Mouse (Mus musculus) stomach, postnatal 0 days (tissue): ENCODE measurements at regions not wholly inside any gene's neighbourhood (a gene's known extent, or its start where the extent isn't known, plus 50 kb on each side); places are given as distances from the start of the nearest gene placed in this dataset.

Experiments used
- ATAC-seq: fragments of 200-750 bp; cut with Nextera tagmentation; 2 replicates; pipeline ENCODE4 v1.8.0; 2017; ENCODE audit not compliant: low FRiP score, low TSS enrichment
- DNase-seq: peaks from one replicate; pipeline ENCODE4 v3.0.0-alpha.2; 2016; ENCODE audit warnings: low spot score
- H3K27ac ChIP-seq: fragments of 300-500 bp; sonication (generic); replicated peaks from 2 replicates; pipeline ENCODE4 v1.5.1; 2014; ENCODE audit warnings: mild to moderate bottlenecking, control low read depth
- H3K27me3 ChIP-seq: fragments of 300-500 bp; sonication (generic); 2 replicates; pipeline ENCODE4 v1.6.1; 2014; ENCODE audit warnings: low read length; ENCODE audit not compliant: control insufficient read depth, insufficient read depth
- H3K36me3 ChIP-seq: fragments of 300-500 bp; sonication (generic); 2 replicates; pipeline ENCODE4 v1.6.1; 2014; ENCODE audit warnings: low read length, mixed read lengths; ENCODE audit not compliant: control insufficient read depth, insufficient read depth
- H3K4me1 ChIP-seq: fragments of 300-500 bp; sonication (generic); replicated peaks from 2 replicates; pipeline ENCODE4 v1.6.1; 2014; ENCODE audit warnings: antibody characterized with exemption; ENCODE audit not compliant: control insufficient read depth, insufficient read depth
- H3K4me2 ChIP-seq: fragments of 300-500 bp; sonication (generic); replicated peaks from 2 replicates; pipeline ENCODE4 v1.6.1; 2014; ENCODE audit warnings: low read depth, mild to moderate bottlenecking, control low read depth, moderate library complexity
- H3K4me3 ChIP-seq: fragments of 300-500 bp; sonication (generic); 2 replicates; pipeline ENCODE4 v1.5.1; 2014; ENCODE audit warnings: low read depth, low read length, control low read depth
- H3K9ac ChIP-seq: fragments of 300-500 bp; sonication (generic); 2 replicates; pipeline ENCODE4 v1.6.1; 2014; ENCODE audit warnings: mild to moderate bottlenecking, low read length, control low read depth, mixed read lengths
- H3K9me3 ChIP-seq: fragments of 300-500 bp; sonication (generic); 2 replicates; pipeline ENCODE4 v1.6.1; 2016; ENCODE audit warnings: low read length; ENCODE audit not compliant: control insufficient read depth
- CTCF ChIP-seq: IDR thresholded peaks from 2 replicates; pipeline ENCODE4 v1.5.1; 2016; ENCODE audit warnings: antibody characterized with exemption, low read depth, mild to moderate bottlenecking, moderate library complexity
- EP300 ChIP-seq: optimal IDR thresholded peaks from 2 replicates; pipeline ENCODE3; 2016; ENCODE audit warnings: antibody characterized with exemption
- WGBS: fragments of 180-500 bp; shearing (Covaris S2); extraction: QIAGEN DNeasy Blood & Tissue Kit; methylation state at CpG from one replicate; pipeline ENCODE4 v1.1.7; 2014; 5-methylcytosine and 5-hydroxymethylcytosine counted together

GRCm38 (mm10) chr15:7642075-7642474, 168.6 kb upstream of the Gdnf start:
- TF ChIP-seq CTCF (no peak), EP300 (no peak)
- ATAC-seq (no peak), DNase-seq (no peak)
- Histone ChIP-seq H3K9ac (no peak overlapping the region), H3K27ac (no peak overlapping the region), H3K36me3 (no peaks in the 10 kb centered on the region), H3K4me3 (no peak overlapping the region), H3K4me2 (no peak overlapping the region), H3K27me3 (no peaks in the 10 kb centered on the region), H3K4me1 (0 out of 2 replicates have a peak, but pooled peaks cover 2% of the 10 kb centered on the region), H3K9me3 (no peaks in the 10 kb centered on the region)
- 56% methylated on average over 2 of the region's 2 CpGs for WGBS

GRCm38 (mm10) chr15:7650705-7651104, 159.9 kb upstream of the Gdnf start:
- H3K36me3 ChIP-seq: no peaks in the 10 kb centered on the region
- TF ChIP-seq EP300 (no peak), CTCF (no peak)
- no peak overlapping the region for H3K9ac ChIP-seq
- no peak overlapping the region for H3K4me3 ChIP-seq
- WGBS: 45% methylated on average over 3 of the region's 3 CpGs
- H3K4me1 ChIP-seq: no peaks in the 10 kb centered on the region
- no peak overlapping the region for H3K27ac ChIP-seq
- H3K9me3 ChIP-seq: no peaks in the 10 kb centered on the region
- DNase-seq (no peak), ATAC-seq (no peak)
- H3K27me3 ChIP-seq: no peaks in the 10 kb centered on the region
- H3K4me2 ChIP-seq: no peak overlapping the region

GRCm38 (mm10) chr15:7663888-7664287, 146.8 kb upstream of the Gdnf start:
- TF ChIP-seq EP300 (no peak), CTCF (no peak)

GRCm38 (mm10) chr15:7669631-7670030, 141.0 kb upstream of the Gdnf start:
- Histone ChIP-seq H3K4me3 (no peak overlapping the region), H3K27me3 (no peaks in the 10 kb centered on the region), H3K9me3 (no peaks in the 10 kb centered on the region), H3K36me3 (no peaks in the 10 kb centered on the region), H3K4me1 (no peaks in the 10 kb centered on the region), H3K27ac (no peak overlapping the region), H3K4me2 (no peak overlapping the region), H3K9ac (no peak overlapping the region)
- DNase-seq (no peak), ATAC-seq (no peak)
- TF ChIP-seq CTCF: no peak
- TF ChIP-seq EP300: no peak
- WGBS: 43% methylated on average over 8 of the region's 8 CpGs

More at GRCm38 (mm10) chr15:7663888-7664287, 146.8 kb upstream of the Gdnf start:
- Histone ChIP-seq H3K36me3 (no peaks in the 10 kb centered on the region), H3K27ac (no peak overlapping the region), H3K27me3 (no peaks in the 10 kb centered on the region), H3K9me3 (no peaks in the 10 kb centered on the region), H3K9ac (no peak overlapping the region), H3K4me3 (no peak overlapping the region), H3K4me2 (no peak overlapping the region), H3K4me1 (no peaks in the 10 kb centered on the region)
- 41% methylated on average over 2 of the region's 2 CpGs for WGBS
- DNase-seq (no peak), ATAC-seq (no peak)

- no peak overlapping the region for H3K9ac ChIP-seq
- H3K27ac ChIP-seq: no peak overlapping the region
- H3K9me3 ChIP-seq: no peaks in the 10 kb centered on the region
- no peak for TF ChIP-seq EP300
- H3K36me3 ChIP-seq: no peaks in the 10 kb centered on the region
- DNase-seq (no peak), ATAC-seq (no peak)
- no peak overlapping the region for H3K4me3 ChIP-seq
- no peaks in the 10 kb centered on the region for H3K27me3 ChIP-seq
- H3K4me1 ChIP-seq: no peaks in the 10 kb centered on the region
- no peak overlapping the region for H3K4me2 ChIP-seq
- WGBS: 72% methylated on average over 1 of the region's 1 CpGs
Observed at GRCm38 (mm10) chr15:7676970-7677369, 133.7 kb upstream of the Gdnf start.

GRCm38 (mm10) chr15:7678711-7679110, 131.9 kb upstream of the Gdnf start:
- Histone ChIP-seq H3K27ac (no peak overlapping the region), H3K4me1 (no peaks in the 10 kb centered on the region), H3K4me2 (no peak overlapping the region), H3K27me3 (no peaks in the 10 kb centered on the region), H3K4me3 (no peak overlapping the region), H3K36me3 (no peaks in the 10 kb centered on the region), H3K9me3 (no peaks in the 10 kb centered on the region), H3K9ac (no peak overlapping the region)
- TF ChIP-seq CTCF (no peak), EP300 (no peak)
- 88% methylated on average over 8 of the region's 8 CpGs for WGBS
- ATAC-seq: no peak
- no peak for DNase-seq
